Mouse (Mus musculus): ENCODE measurements around the gene Adam23.

GRCm38 (mm10) chr1:63567031-63567430, 121.3 kb downstream of the Adam23 start:
- TF ChIP-seq EP300 (optimal IDR thresholded peaks at IDR 0.05), result no peak
- TF ChIP-seq CTCF (IDR thresholded peaks at IDR 0.05; ENCODE audit: low read depth), result no peak
